Mouse (Mus musculus) neural tube, embryonic 11.5 days (tissue): ENCODE data around the gene Runx3. TPM values are rescaled to one million over a fixed set of nuclear protein-coding genes. Genes with fewer than 3 reads are reported as not detected.
"Not testable (repeated sequence)": the region's sequence is repeated elsewhere in the genome, so short reads cannot be mapped to it uniquely, and the experiment has no call there.

Experiments
- ATAC-seq: fragments of 200-750 bp; cut with Nextera tagmentation; 2 replicates; pipeline ENCODE4 v1.8.0; 2017; ENCODE audit warnings: moderate number of reproducible peaks, mild to moderate bottlenecking, moderate TSS enrichment, moderate library complexity; ENCODE audit not compliant: insufficient read depth, low FRiP score, low TSS enrichment
- DNase-seq: peaks from one replicate; pipeline ENCODE4 v3.0.0-alpha.2; 2015; ENCODE audit warnings: low spot score
- H3K27ac ChIP-seq: fragments of 300-500 bp; sonication (generic); 2 replicates; pipeline ENCODE4 v1.5.1; 2014; ENCODE audit warnings: low read depth, mild to moderate bottlenecking, low read length
- H3K27me3 ChIP-seq: fragments of 300-500 bp; sonication (generic); 2 replicates; pipeline ENCODE4 v1.6.1; 2014; ENCODE audit warnings: mild to moderate bottlenecking, low read length, mixed read lengths; ENCODE audit not compliant: control insufficient read depth, insufficient read depth
- H3K36me3 ChIP-seq: fragments of 300-500 bp; sonication (generic); 2 replicates; pipeline ENCODE4 v1.6.1; 2014; ENCODE audit warnings: mild to moderate bottlenecking, low read length, moderate library complexity, mixed read lengths; ENCODE audit not compliant: control insufficient read depth, insufficient read depth
- H3K4me1 ChIP-seq: fragments of 300-500 bp; sonication (generic); 2 replicates; pipeline ENCODE4 v1.6.1; 2014; ENCODE audit warnings: low read length, mixed read lengths; ENCODE audit not compliant: control insufficient read depth, insufficient read depth
- H3K4me2 ChIP-seq: fragments of 300-500 bp; sonication (generic); 2 replicates; pipeline ENCODE4 v1.6.1; 2014; ENCODE audit warnings: low read depth, mild to moderate bottlenecking, moderate library complexity
- H3K4me3 ChIP-seq: fragments of 300-500 bp; sonication (generic); 2 replicates; pipeline ENCODE4 v1.5.1; 2014; ENCODE audit warnings: low read depth, low read length
- H3K9ac ChIP-seq: fragments of 300-500 bp; sonication (generic); 2 replicates; pipeline ENCODE4 v1.6.1; 2014; ENCODE audit warnings: mild to moderate bottlenecking, low read length
- H3K9me3 ChIP-seq: fragments of 300-500 bp; sonication (generic); 2 replicates; pipeline ENCODE4 v1.6.1; 2016; ENCODE audit warnings: low read length; ENCODE audit not compliant: control insufficient read depth
- WGBS: fragments of 180-500 bp; shearing (Covaris S2); extraction: QIAGEN DNeasy Blood & Tissue Kit; methylation state at CpG from one replicate; pipeline ENCODE4 v1.1.7; 2014; 5-methylcytosine and 5-hydroxymethylcytosine counted together
- polyA plus RNA-seq: library from polyadenylated mRNA; unstranded; fragments of >200 nt; fragmentation: Nextera tagmentation; extraction: Ambion mirVana; gene quantifications from 2 replicates; pipeline ENCODE4 v1.2.1, GENCODE M21; 2014

Runx3 gene
- polyA plus RNA-seq, 1 experiment from 2014 or later, result 3.0 TPM

- H3K4me3 ChIP-seq, H3K27ac ChIP-seq: not testable (repeated sequence)
Measured at GRCm38 (mm10) chr4:135184277-135184676, 63.8 kb downstream of the Runx3 start.

GRCm38 (mm10) chr4:135189452-135190008 lies 69.1 kb downstream of the Runx3 start:
- ATAC-seq, result no peak
- Histone ChIP-seq H3K36me3 (no peaks in the 10 kb centered on the region), H3K4me2 (no peak overlapping the region), H3K4me1 (no peaks in the 10 kb centered on the region), H3K4me3 (no peak overlapping the region), H3K27ac (no peak overlapping the region), H3K9ac (no peak overlapping the region), H3K9me3 (no peaks in the 10 kb centered on the region), H3K27me3 (no peaks in the 10 kb centered on the region)
- WGBS, result 87% methylated on average over 12 of the region's 12 CpGs
- DNase-seq, result no peak

More at GRCm38 (mm10) chr4:135184277-135184676, 63.8 kb downstream of the Runx3 start:
- H3K27me3 ChIP-seq, H3K9ac ChIP-seq, H3K9me3 ChIP-seq, H3K36me3 ChIP-seq, DNase-seq, H3K4me1 ChIP-seq, ATAC-seq, H3K4me2 ChIP-seq: not testable (repeated sequence)
- 95% methylated on average over 6 of the region's 13 CpGs for WGBS

GRCm38 (mm10) chr4:135190364-135190763 lies 69.9 kb downstream of the Runx3 start:
- no peaks in the 10 kb centered on the region for H3K4me1 ChIP-seq
- H3K4me2 ChIP-seq, result no peak overlapping the region
- ATAC-seq, result no peak
- no peaks in the 10 kb centered on the region for H3K9me3 ChIP-seq
- no peak overlapping the region for H3K4me3 ChIP-seq
- H3K27me3 ChIP-seq, result no peaks in the 10 kb centered on the region
- H3K27ac ChIP-seq, result no peak overlapping the region
- WGBS, result 89% methylated on average over 1 of the region's 1 CpGs
- DNase-seq, result no peak
- no peak overlapping the region for H3K9ac ChIP-seq
- H3K36me3 ChIP-seq, result no peaks in the 10 kb centered on the region

- H3K27ac ChIP-seq, result no peak overlapping the region
- DNase-seq (no peak), ATAC-seq (no peak)
- no peak overlapping the region for H3K4me3 ChIP-seq
- no peaks in the 10 kb centered on the region for H3K27me3 ChIP-seq
- no peaks in the 10 kb centered on the region for H3K9me3 ChIP-seq
- no peak overlapping the region for H3K9ac ChIP-seq
- H3K36me3 ChIP-seq, result no peaks in the 10 kb centered on the region
- H3K4me1 ChIP-seq, result no peaks in the 10 kb centered on the region
- 78% methylated on average over 1 of the region's 1 CpGs for WGBS
- no peak overlapping the region for H3K4me2 ChIP-seq
Measured at GRCm38 (mm10) chr4:135191185-135191584, 70.7 kb downstream of the Runx3 start.

- Histone ChIP-seq H3K9me3 (no peaks in the 10 kb centered on the region), H3K27me3 (no peaks in the 10 kb centered on the region), H3K36me3 (no peaks in the 10 kb centered on the region), H3K4me2 (no peak overlapping the region), H3K9ac (no peak overlapping the region), H3K4me1 (no peaks in the 10 kb centered on the region), H3K4me3 (no peak overlapping the region), H3K27ac (no peak overlapping the region)
- DNase-seq, result no peak
- ATAC-seq, result no peak
- 85% methylated on average over 11 of the region's 11 CpGs for WGBS
Measured at GRCm38 (mm10) chr4:135191604-135192003, 71.2 kb downstream of the Runx3 start.

GRCm38 (mm10) chr4:135192841-135193240 lies 72.4 kb downstream of the Runx3 start:
- Histone ChIP-seq H3K27ac (no peak overlapping the region), H3K9me3 (no peaks in the 10 kb centered on the region), H3K27me3 (no peaks in the 10 kb centered on the region), H3K4me1 (no peaks in the 10 kb centered on the region), H3K36me3 (no peaks in the 10 kb centered on the region), H3K9ac (no peak overlapping the region), H3K4me2 (no peak overlapping the region), H3K4me3 (no peak overlapping the region)
- 80% methylated on average over 5 of the region's 5 CpGs for WGBS
- ATAC-seq (no peak), DNase-seq (no peak)

- WGBS, result 87% methylated on average over 8 of the region's 8 CpGs
- no peak overlapping the region for H3K27ac ChIP-seq
- H3K27me3 ChIP-seq, result no peaks in the 10 kb centered on the region
- H3K4me2 ChIP-seq, result no peak overlapping the region
- H3K9ac ChIP-seq, result no peak overlapping the region
- no peak for ATAC-seq
- H3K4me1 ChIP-seq, result no peaks in the 10 kb centered on the region
- no peak overlapping the region for H3K4me3 ChIP-seq
- no peak for DNase-seq
- no peaks in the 10 kb centered on the region for H3K9me3 ChIP-seq
- no peaks in the 10 kb centered on the region for H3K36me3 ChIP-seq
Measured at GRCm38 (mm10) chr4:135197857-135198256, 77.4 kb downstream of the Runx3 start.

- 75% methylated on average over 16 of the region's 16 CpGs for WGBS
- Histone ChIP-seq H3K27me3 (peaks cover 16% of the 10 kb centered on the region), H3K4me1 (peaks cover 3% of the 10 kb centered on the region; the same call in 1 of the 2 replicates), H3K9me3 (no peaks in the 10 kb centered on the region), H3K27ac (no peak overlapping the region), H3K4me2 (no peak overlapping the region), H3K9ac (no peak overlapping the region), H3K36me3 (no peaks in the 10 kb centered on the region), H3K4me3 (no peak overlapping the region)
- DNase-seq, result no peak
- no peak for ATAC-seq
Measured at GRCm38 (mm10) chr4:135201771-135202170, 81.3 kb downstream of the Runx3 start.

GRCm38 (mm10) chr4:135203279-135203678 lies 82.8 kb downstream of the Runx3 start:
- no peak for ATAC-seq
- no peak for DNase-seq
- Histone ChIP-seq H3K4me1 (peaks cover 3% of the 10 kb centered on the region; the same call in 1 of the 2 replicates), H3K36me3 (no peaks in the 10 kb centered on the region), H3K9ac (no peak overlapping the region), H3K9me3 (no peaks in the 10 kb centered on the region), H3K4me3 (0 out of 2 replicates have a peak overlapping the region, but pooled peaks have one; percentile 4), H3K27me3 (peaks cover 16% of the 10 kb centered on the region), H3K27ac (no peak overlapping the region), H3K4me2 (peak overlapping the region; percentile 43)
- 12% methylated on average over 14 of the region's 14 CpGs for WGBS
